ENCODE assay signal across 16 mouse cellular contexts in the genomic region with DNA sequence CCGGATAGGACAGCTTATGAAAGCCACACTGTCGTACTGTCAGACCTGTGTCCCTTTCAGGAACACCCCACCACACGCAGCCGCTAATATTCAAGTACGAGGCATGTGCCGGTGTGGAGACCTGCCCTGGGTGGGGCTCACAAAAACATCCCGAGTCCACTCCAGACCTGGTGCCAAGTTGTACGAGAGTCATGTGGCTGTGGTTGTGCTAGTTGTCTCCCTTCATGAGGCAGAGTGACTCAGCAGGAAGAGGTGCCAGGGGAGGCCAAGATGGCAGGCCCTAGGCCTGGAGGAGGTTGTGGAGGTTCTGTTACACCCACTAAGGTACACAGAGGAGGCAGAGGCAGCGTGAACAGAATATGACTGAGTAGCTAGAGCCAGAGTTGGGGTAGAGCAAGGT.
A peak's percentile ranks its signal among the peaks of the same experiment; 100 is the strongest.
DNase-seq lines count a peak whose midpoint lies in the region; ATAC-seq lines count a peak whose summit lies in the region.
"Had no signal": no experiment of that assay in that cellular context is flagged by ENCODE, and none has a peak within 500 bp of the region (broad histone marks: within the 10 kb centered on the region; RNA-seq: fewer than 3 reads in every experiment).

No protein-coding gene starts in this region.

- intact Hi-C loops in left cerebral cortex, postnatal 10 days (cut with DNase I) = no loop called here

- peak; percentile 39; the same call in 1 of the 2 replicates for ATAC-seq in megakaryocyte progenitor cell, adult 5-6 weeks (replicated peaks; ENCODE audit: poor library complexity)
- ATAC-seq: CD4-positive, CD25-positive, alpha-beta regulatory T cell, adult 4 months; forebrain, embryonic 14.5 days had no signal

- DNase-seq in heart, adult 11 months = peak; percentile 71
- no peak for DNase-seq in heart, adult 8-10 months (ENCODE audit: low spot score)
- DNase-seq in 416B (ENCODE audit: low read depth) = peak; percentile 35
- peak; percentile 32 to 42 for DNase-seq in adrenal gland, postnatal 36 days
- no peak for DNase-seq in left cerebral cortex, adult 8-10 months (ENCODE audit: low spot score in 2 of 2)
- DNase-seq in retina, postnatal 1 day = no peak
- DNase-seq in left cerebral cortex, postnatal 10 days (ENCODE audit: extremely low spot score in 1 of 2, low spot score in 2 of 2) = no peak
- DNase-seq: cerebellum, adult 8-10 months; gastrocnemius, postnatal 36 days; kidney, adult 18-20 months; kidney, postnatal 10 days; right cerebral cortex, postnatal 14 days; spleen, adult 18-20 months had no signal

Comparison
In these comparisons a context has a peak if more than half of its experiments do, and no peak if none do; other contexts are left out.
1. DNase-seq: peak in heart, adult 11 months (single experiment), 416B (single experiment) and adrenal gland, postnatal 36 days (2 of 2); none in heart, adult 8-10 months (single experiment), left cerebral cortex, adult 8-10 months (0 of 2), retina, postnatal 1 day (single experiment) and left cerebral cortex, postnatal 10 days (0 of 2).